Mouse (Mus musculus): ENCODE measurements around the gene Ppp1r13l.

GRCm38 (mm10) chr7:19365376-19365775 is 5.8 kb downstream of the Ppp1r13l start:
- TF ChIP-seq POLR2A (IDR thresholded peaks at IDR 0.05; ENCODE audit: low read depth, low read length) (no peak), CTCF (conservative IDR thresholded peaks at IDR 0.05; ENCODE audit: insufficient read depth, insufficient read length, low read depth, low read length) (no peak)

Measured in kidney, adult 2 months (tissue).